Mouse (Mus musculus): ENCODE results near the gene Fam107a. TPM values are rescaled to one million over a fixed set of nuclear protein-coding genes. Genes with fewer than 3 reads are reported as not detected.

Gene Fam107a
- polyA plus RNA-seq, 1 experiment from 2014 or later: 0.50 TPM

- H3K27me3 ChIP-seq: no peaks in the 10 kb centered on the region
- no peak overlapping the region for H3K9ac ChIP-seq
- no peaks in the 10 kb centered on the region for H3K4me1 ChIP-seq
- WGBS: 75% methylated on average over 9 of the region's 9 CpGs
- H3K36me3 ChIP-seq: no peaks in the 10 kb centered on the region
- ATAC-seq (ENCODE audit: low FRiP score, low read depth): no peak
- no peak overlapping the region for H3K4me2 ChIP-seq (replicated peaks)
- H3K4me3 ChIP-seq: no peak overlapping the region
- H3K9me3 ChIP-seq: no peaks in the 10 kb centered on the region
- no peak overlapping the region for H3K27ac ChIP-seq
These were observed 67.5 kb downstream of the Fam107a start for GRCm38 (mm10) chr14:8250141-8250871.

- Histone ChIP-seq H3K27ac (no peak overlapping the region), H3K36me3 (no peaks in the 10 kb centered on the region), H3K4me3 (no peak overlapping the region), H3K9ac (no peak overlapping the region), H3K27me3 (no peaks in the 10 kb centered on the region), H3K4me2 (replicated peaks) (no peak overlapping the region), H3K9me3 (no peaks in the 10 kb centered on the region), H3K4me1 (no peaks in the 10 kb centered on the region)
- WGBS: 87% methylated on average over 1 of the region's 1 CpGs
- no peak for ATAC-seq (ENCODE audit: low FRiP score, low read depth)
These were observed 68.6 kb downstream of the Fam107a start for GRCm38 (mm10) chr14:8249206-8249605.

GRCm38 (mm10) chr14:8246878-8247277, 70.9 kb downstream of the Fam107a start:
- ATAC-seq (ENCODE audit: low FRiP score, low read depth): no peak
- H3K4me3 ChIP-seq: no peak overlapping the region
- no peak overlapping the region for H3K9ac ChIP-seq
- no peaks in the 10 kb centered on the region for H3K36me3 ChIP-seq
- no peak overlapping the region for H3K4me2 ChIP-seq (replicated peaks)
- no peaks in the 10 kb centered on the region for H3K27me3 ChIP-seq
- no peaks in the 10 kb centered on the region for H3K9me3 ChIP-seq
- H3K4me1 ChIP-seq: no peaks in the 10 kb centered on the region
- WGBS: 86% methylated on average over 8 of the region's 8 CpGs
- no peak overlapping the region for H3K27ac ChIP-seq

Other genes with a start within 250 kb of the Fam107a start
- gene Rpp14, start 237.7 kb downstream of the Fam107a start, polyA plus RNA-seq (2015; fragmentation: Nextera tagmentation; extraction: Ambion mirVana): 53.7 and 55.8 TPM in 2 replicates
- 30.1 and 31.5 TPM in 2 replicates for gene Pxk, start 219.8 kb downstream of the Fam107a start, polyA plus RNA-seq (2015; fragmentation: Nextera tagmentation; extraction: Ambion mirVana)
- gene Pdhb, start 145.0 kb downstream of the Fam107a start, polyA plus RNA-seq (2015; fragmentation: Nextera tagmentation; extraction: Ambion mirVana): 206 and 208 TPM in 2 replicates
- 7.8 and 11.5 TPM in 2 replicates for gene Kctd6, start 103.9 kb downstream of the Fam107a start, polyA plus RNA-seq (2015; fragmentation: Nextera tagmentation; extraction: Ambion mirVana)
- not detected in 2 replicates for gene Acox2, start 58.7 kb downstream of the Fam107a start, polyA plus RNA-seq (2015; fragmentation: Nextera tagmentation; extraction: Ambion mirVana)
- 0.15 TPM in 1 of 2 replicates, not detected in the other for gene Oit1, start 60.7 kb upstream of the Fam107a start, polyA plus RNA-seq (2015; fragmentation: Nextera tagmentation; extraction: Ambion mirVana)

Measured in limb, embryonic 13.5 days (tissue).